18 mouse cellular contexts compared by ENCODE assay signal in genomic region chr7:139706411-139707120, GRCm38 (mm10). TPM values are rescaled to one million over a fixed set of nuclear protein-coding genes. Genes with fewer than 3 reads are reported as not detected.
DNase-seq lines count a peak whose midpoint lies in the region; ATAC-seq and TF ChIP-seq lines count a peak whose summit lies in the region.
"Had no signal": no experiment of that assay in that cellular context is flagged by ENCODE, and none has a peak within 500 bp of the region (broad histone marks: within the 10 kb centered on the region; RNA-seq: fewer than 3 reads in every experiment).

No protein-coding gene starts in this region.

- peak; percentile 72 for ATAC-seq in forebrain, postnatal 0 days
- no peak for ATAC-seq in forebrain, embryonic 13.5 days
- ATAC-seq: intestine, embryonic 16.5 days; midbrain, embryonic 13.5 days had no signal

- no peak for TF ChIP-seq CTCF in forebrain, postnatal 0 days (IDR thresholded peaks at IDR 0.05; ENCODE audit: low read depth)
- no peak for TF ChIP-seq CTCF in brain, embryonic 14.5 days (IDR thresholded peaks at IDR 0.05; ENCODE audit: borderline replicate concordance, extremely low read depth, insufficient read depth, insufficient read length)
- no peak for TF ChIP-seq CTCF in layer of hippocampus, adult 2 months (conservative IDR thresholded peaks at IDR 0.05)

- H3K27me3 ChIP-seq in forebrain, postnatal 0 days (ENCODE audit: insufficient read depth, low read length): no peaks in the 10 kb centered on the region
- H3K27me3 ChIP-seq in forebrain, embryonic 13.5 days: 0 out of 2 replicates have a peak, but pooled peaks cover 8% of the 10 kb centered on the region
- H3K27me3 ChIP-seq: stomach, embryonic 15.5 days had no signal

- no peak overlapping the region for H3K4me3 ChIP-seq in forebrain, postnatal 0 days (ENCODE audit: low read depth, low read length)
- H3K4me3 ChIP-seq in forebrain, embryonic 13.5 days: no peak overlapping the region
- H3K4me3 ChIP-seq in layer of hippocampus, adult 2 months: no peak overlapping the region
- H3K4me3 ChIP-seq: heart, adult 2 months; midbrain, embryonic 13.5 days; neural tube, embryonic 13.5 days; stomach, embryonic 15.5 days had no signal

- intact Hi-C loops in left cerebral cortex, postnatal 4 days (cut with DNase I): no loop called here

- WGBS in forebrain, postnatal 0 days: 26% methylated on average over 13 of the region's 13 CpGs
- WGBS in forebrain, embryonic 13.5 days: 49% methylated on average over 13 of the region's 13 CpGs

- peaks cover 7% of the 10 kb centered on the region; the same call in 1 of the 2 replicates for H3K4me1 ChIP-seq in forebrain, postnatal 0 days (ENCODE audit: insufficient read depth)
- no peaks in the 10 kb centered on the region for H3K4me1 ChIP-seq in forebrain, embryonic 13.5 days
- H3K4me1 ChIP-seq: stomach, embryonic 15.5 days had no signal

- TF ChIP-seq POLR2A in brain, embryonic 14.5 days (IDR thresholded peaks at IDR 0.05; ENCODE audit: borderline replicate concordance, extremely low read depth, insufficient read depth, insufficient read length, poor library complexity, severe bottlenecking): no peak

- H3K27ac ChIP-seq in forebrain, postnatal 0 days (ENCODE audit: low read depth, low read length): no peak overlapping the region
- H3K27ac ChIP-seq in forebrain, embryonic 13.5 days: no peak overlapping the region
- peak overlapping the region; percentile 47; the same call in 1 of the 2 replicates for H3K27ac ChIP-seq in layer of hippocampus, adult 2 months
- H3K27ac ChIP-seq: heart, adult 2 months; liver, embryonic 14.5 days; midbrain, embryonic 13.5 days; neural tube, embryonic 13.5 days; stomach, embryonic 15.5 days had no signal

- no peaks in the 10 kb centered on the region for H3K36me3 ChIP-seq in forebrain, postnatal 0 days (ENCODE audit: insufficient read depth)
- no peaks in the 10 kb centered on the region for H3K36me3 ChIP-seq in forebrain, embryonic 13.5 days (ENCODE audit: poor library complexity, severe bottlenecking)
- H3K36me3 ChIP-seq: G1E; midbrain, embryonic 13.5 days; neural tube, embryonic 13.5 days; stomach, embryonic 15.5 days had no signal

- no peak overlapping the region for H3K9ac ChIP-seq in forebrain, postnatal 0 days
- no peak overlapping the region for H3K9ac ChIP-seq in forebrain, embryonic 13.5 days
- H3K9ac ChIP-seq: liver, embryonic 14.5 days; midbrain, embryonic 13.5 days; neural tube, embryonic 13.5 days; stomach, embryonic 15.5 days had no signal

- H3K9me3 ChIP-seq in forebrain, postnatal 0 days (ENCODE audit: low read length): 0 out of 2 replicates have a peak, but pooled peaks cover 5% of the 10 kb centered on the region
- no peaks in the 10 kb centered on the region for H3K9me3 ChIP-seq in forebrain, embryonic 13.5 days (replicated peaks)
- H3K9me3 ChIP-seq: midbrain, embryonic 13.5 days; neural tube, embryonic 13.5 days; stomach, embryonic 15.5 days had no signal

- H3K4me2 ChIP-seq in forebrain, postnatal 0 days (ENCODE audit: low read depth): no peak overlapping the region
- H3K4me2 ChIP-seq in forebrain, embryonic 13.5 days: no peak overlapping the region
- H3K4me2 ChIP-seq: midbrain, embryonic 13.5 days; neural tube, embryonic 13.5 days; stomach, embryonic 15.5 days had no signal

- peak; percentile 45 for DNase-seq in forebrain, postnatal 0 days
- peak; percentile 28 for DNase-seq in brain, embryonic 14.5 days (ENCODE audit: low read depth)
- DNase-seq in layer of hippocampus, adult 2 months (ENCODE audit: low spot score in 2 of 2): peak in 1 of 2 experiments; percentile 48
- peak; percentile 79 for DNase-seq in left cerebral cortex, postnatal 4 days
- DNase-seq in adrenal gland, adult 18-20 months (ENCODE audit: low spot score in 2 of 2): no peak
- no peak for DNase-seq in thymus, postnatal 0 days (ENCODE audit: low spot score)
- DNase-seq in thymus, postnatal 4 days: no peak
- DNase-seq: cerebellum, adult 8-10 months; heart, adult 2 months; heart, postnatal 4 days; lung, postnatal 36 days had no signal

RNA-seq across cellular contexts. Expression of gene Cfap46, which starts 22.9 kb away (rescaled TPM):
- total RNA-seq in forebrain, postnatal 0 days (2014; rRNA removed): 2.5 and 4.5 TPM in 2 replicates
- polyA plus RNA-seq in forebrain, postnatal 0 days (2015; fragmentation: Nextera tagmentation; extraction: Ambion mirVana): 1.7 and 3.1 TPM in 2 replicates
- 1.4 and 1.6 TPM in 2 replicates for polyA plus RNA-seq in forebrain, embryonic 13.5 days (2015; fragmentation: Nextera tagmentation; extraction: Ambion mirVana)
- polyA plus RNA-seq in brain, embryonic 14.5 days (2012; rRNA removed): 3.4 and 4.6 TPM in 2 replicates
- 1 to 10 TPM; 2.2 to 2.5 TPM for total RNA-seq in layer of hippocampus, adult 2 months (2021)
- total RNA-seq in left cerebral cortex, postnatal 4 days (2021): 1 to 10 TPM; 1.7 to 3.0 TPM
- under 1 TPM; 0.64 to 0.93 TPM for total RNA-seq in adrenal gland, adult 18-20 months (2021)
- 0.33 and 0.44 TPM in 2 replicates for polyA plus RNA-seq in thymus, postnatal 0 days (2015; fragmentation: Nextera tagmentation; extraction: Ambion mirVana)
- total RNA-seq: G1E; heart, postnatal 4 days had no signal
- polyA plus RNA-seq: G1E; liver, embryonic 14.5 days had no signal

Comparison
In these comparisons a context has a peak if more than half of its experiments do, and no peak if none do; other contexts are left out.
1. DNase-seq: peak in forebrain, postnatal 0 days (single experiment), brain, embryonic 14.5 days (single experiment) and left cerebral cortex, postnatal 4 days (single experiment); none in adrenal gland, adult 18-20 months (0 of 2), thymus, postnatal 0 days (single experiment) and thymus, postnatal 4 days (single experiment).